Mouse (Mus musculus) gastrocnemius, adult 2 months (tissue): ENCODE results near the gene Glod4. TPM values are rescaled to one million over a fixed set of nuclear protein-coding genes. Genes with fewer than 3 reads are reported as not detected.

Experiments
- DNase-seq: peaks from one replicate; pipeline ENCODE4 v3.0.0; 2022
- H3K27ac ChIP-seq: fragments of 200-600 bp; 2 replicates; pipeline ENCODE4 v1.8.1; 2022; ENCODE audit warnings: mild to moderate bottlenecking
- H3K4me3 ChIP-seq: fragments of 200-600 bp; 2 replicates; pipeline ENCODE4 v1.8.1; 2022; ENCODE audit warnings: mild to moderate bottlenecking, moderate library complexity
- CTCF ChIP-seq: fragments of 200-600 bp; IDR thresholded peaks from 2 replicates; pipeline ENCODE4 v1.8.1; 2022; ENCODE audit warnings: antibody characterized with exemption, mild to moderate bottlenecking, moderate library complexity
- intact Hi-C: fragments of 180-260 bp; cut with DNase I; formaldehyde crosslinking; loops from one replicate; pipeline ENCODE4 v1.15.1; 2025
- total RNA-seq, 2 experiments: library from RNA; stranded (reverse); gene quantifications; 2 replicates each; pipeline ENCODE4 v1.2.3; 2021

The Glod4 gene
- total RNA-seq, 2 experiments from 2014 or later = 21.9 to 24.2 TPM

- Histone ChIP-seq H3K27ac (peak overlapping the region; percentile 73), H3K4me3 (no peak overlapping the region)
- TF ChIP-seq CTCF = no peak
- peak; percentile 58 for DNase-seq
- intact Hi-C loops = no loop called here
Observed at GRCm38 (mm10) chr11:76255431-76256001, 12.0 kb upstream of the Glod4 start.

GRCm38 (mm10) chr11:76253918-76254264, 10.4 kb upstream of the Glod4 start:
- Histone ChIP-seq H3K27ac (peak overlapping the region; percentile 73), H3K4me3 (no peak overlapping the region)
- no peak for TF ChIP-seq CTCF
- no peak for DNase-seq
- intact Hi-C loops = loop anchor here (1.0 to 2.0 kb wide), 3 partner anchors 145 to 201 kb away; partner anchors contain the start of genes Nxn and Timm22

DNA sequence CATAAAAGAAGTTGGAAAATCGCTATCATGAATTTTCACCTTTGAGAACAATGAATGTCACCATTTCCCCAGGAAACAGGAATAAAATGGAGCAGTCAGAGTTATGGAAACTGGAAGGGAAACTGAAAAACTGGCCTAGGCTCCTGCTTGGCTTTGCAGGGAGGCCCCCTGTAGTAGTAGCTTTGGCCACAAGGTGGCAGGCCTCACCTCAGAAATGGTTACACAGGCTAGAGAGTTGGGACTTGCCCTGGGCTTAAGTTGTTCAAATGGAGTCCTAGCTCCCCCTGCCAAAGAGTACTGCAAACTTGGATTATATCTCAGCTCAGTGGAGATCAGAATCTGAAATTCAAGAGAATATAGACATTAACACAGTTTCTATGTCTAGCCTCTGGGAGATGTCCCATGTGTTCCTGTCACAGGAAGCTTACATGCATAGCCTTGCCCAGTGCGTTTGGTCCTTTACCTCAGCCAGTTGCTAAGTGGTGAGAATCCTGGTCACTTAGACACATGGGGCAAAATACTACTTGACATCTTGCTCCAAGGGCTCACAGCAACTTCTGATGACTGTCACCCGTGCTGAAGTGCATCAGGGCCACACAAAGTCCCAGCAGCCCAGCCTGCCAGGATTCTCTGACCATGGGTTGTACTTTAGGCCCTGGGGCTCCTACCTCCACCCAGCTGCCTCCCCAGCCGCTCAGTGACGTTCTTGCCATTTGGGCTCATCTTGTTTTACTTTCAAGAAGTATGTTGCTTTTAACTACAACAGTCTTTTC, 9.8 kb upstream of the Glod4 start:
- intact Hi-C loops = loop anchor here (1.0 to 2.0 kb wide), 3 partner anchors 146 to 201 kb away; partner anchors contain the start of genes Nxn and Timm22
- H3K4me3 ChIP-seq = no peak overlapping the region
- peak; percentile 90 for DNase-seq
- H3K27ac ChIP-seq = peak overlapping the region; percentile 73
- peak; percentile 96 for TF ChIP-seq CTCF

GRCm38 (mm10) chr11:76252036-76252435, 8.5 kb upstream of the Glod4 start:
- TF ChIP-seq CTCF = no peak
- DNase-seq = no peak
- intact Hi-C loops = loop anchor here (2.0 kb wide), 1 partner anchor 203 kb away; no protein-coding TSS in a partner anchor
- H3K4me3 ChIP-seq = no peak overlapping the region
- H3K27ac ChIP-seq = no peak overlapping the region

GRCm38 (mm10) chr11:76247239-76247638, 3.7 kb upstream of the Glod4 start:
- Histone ChIP-seq H3K27ac (no peak overlapping the region), H3K4me3 (no peak overlapping the region)
- no peak for DNase-seq
- intact Hi-C loops = no loop called here
- TF ChIP-seq CTCF = no peak

DNA sequence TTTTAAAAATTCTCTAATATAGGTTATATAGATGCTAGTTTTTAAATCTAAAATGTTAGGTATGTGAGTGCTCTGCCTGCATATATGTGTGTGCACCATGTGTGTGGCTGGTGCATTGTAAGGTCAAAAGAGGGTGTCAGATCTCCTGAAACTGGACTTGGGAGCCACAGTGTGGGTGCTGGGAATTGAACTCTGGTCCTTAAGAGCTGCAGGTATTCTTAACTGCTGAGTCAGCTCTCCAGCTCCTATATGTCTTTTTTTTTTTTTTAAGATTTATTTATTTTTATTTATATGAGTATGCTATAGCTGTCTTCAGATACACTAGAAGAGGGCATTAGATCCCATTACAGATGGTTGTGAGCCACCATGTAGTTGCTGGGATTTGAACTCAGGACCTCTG, 2.9 kb upstream of the Glod4 start:
- intact Hi-C loops = no loop called here
- no peak for DNase-seq
- H3K4me3 ChIP-seq = no peak overlapping the region
- no peak for TF ChIP-seq CTCF
- no peak overlapping the region for H3K27ac ChIP-seq

DNA sequence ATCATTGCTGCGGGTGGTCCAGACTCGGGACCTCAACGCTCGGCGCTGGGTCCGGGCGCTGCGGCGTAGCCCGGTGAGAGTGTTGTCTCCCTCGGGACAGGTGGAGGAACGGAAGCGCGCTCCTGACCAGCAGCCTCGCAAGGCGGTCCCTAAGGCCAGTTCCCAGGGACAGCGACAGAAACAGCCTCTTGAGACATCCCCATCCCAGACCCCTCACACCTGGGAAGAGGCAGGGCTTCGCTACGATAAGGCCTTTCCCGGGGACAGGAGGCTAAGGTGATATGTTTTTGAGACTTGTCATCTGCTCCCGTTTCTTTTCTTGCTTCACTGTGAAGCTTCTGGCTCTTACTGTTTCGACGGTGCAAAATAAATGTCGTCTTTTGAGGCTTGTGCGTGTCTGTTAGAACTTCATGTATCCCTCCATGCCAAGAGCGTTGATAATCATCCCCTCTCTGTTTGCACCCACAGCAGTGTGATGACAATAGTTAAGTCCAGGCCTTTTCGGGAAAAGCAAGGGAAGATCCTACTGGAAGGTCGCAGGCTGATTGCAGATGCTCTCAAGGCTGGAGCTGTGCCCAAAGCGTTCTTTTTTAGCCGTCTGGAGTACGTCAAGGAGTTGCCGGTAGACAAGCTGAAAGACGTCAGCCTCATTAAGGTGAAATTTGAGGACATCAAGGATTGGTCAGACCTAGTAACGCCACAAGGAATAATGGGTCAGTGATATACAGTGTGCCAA, 454 bp upstream of the Glod4 start:
- TF ChIP-seq CTCF = no peak
- intact Hi-C loops = no loop called here
- DNase-seq = no peak
- Histone ChIP-seq H3K27ac (peak overlapping the region; percentile 95), H3K4me3 (peak overlapping the region; percentile 99)

GRCm38 (mm10) chr11:76239750-76240149, 3.8 kb downstream of the Glod4 start:
- Histone ChIP-seq H3K27ac (no peak overlapping the region), H3K4me3 (no peak overlapping the region)
- TF ChIP-seq CTCF = no peak
- intact Hi-C loops = no loop called here
- no peak for DNase-seq

GRCm38 (mm10) chr11:76236136-76236535, 7.4 kb downstream of the Glod4 start:
- DNase-seq = no peak
- TF ChIP-seq CTCF = no peak
- H3K4me3 ChIP-seq = no peak overlapping the region
- H3K27ac ChIP-seq = no peak overlapping the region
- intact Hi-C loops = no loop called here

- intact Hi-C loops = no loop called here
- no peak for TF ChIP-seq CTCF
Observed at GRCm38 (mm10) chr11:76225051-76225450, 18.5 kb downstream of the Glod4 start.

DNA sequence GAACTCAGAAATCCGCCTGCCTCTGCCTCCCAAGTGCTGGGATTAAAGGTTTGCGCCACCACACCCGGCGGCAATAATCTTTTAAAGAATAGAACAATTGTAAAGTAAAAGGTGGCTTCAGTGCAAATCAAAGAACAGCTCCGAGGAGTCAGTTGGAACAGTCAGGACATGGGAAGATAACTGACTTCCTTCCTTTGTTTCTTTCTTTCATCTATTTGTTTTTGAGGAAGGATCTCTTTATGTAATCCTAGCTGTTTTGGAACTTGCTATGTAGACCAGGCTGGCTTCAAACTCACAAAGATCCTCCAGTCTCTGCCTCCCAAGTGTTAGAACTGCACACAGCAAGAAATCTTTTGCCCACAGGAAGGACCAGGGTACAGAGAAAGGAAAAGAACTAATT, 18.9 kb downstream of the Glod4 start:
- intact Hi-C loops = no loop called here

More at GRCm38 (mm10) chr11:76225051-76225450, 18.5 kb downstream of the Glod4 start:
- no peak for DNase-seq
- Histone ChIP-seq H3K4me3 (no peak overlapping the region), H3K27ac (no peak overlapping the region)

GRCm38 (mm10) chr11:76217390-76217800, 26.1 kb downstream of the Glod4 start, which contains the start of the genes Dbil5 and Gemin4:
Dbil5 (plus strand) TSS chr11:76217608.
Gemin4 (minus strand) TSS chr11:76217664.
- intact Hi-C loops = loop anchor here (2.0 to 5.0 kb wide), 2 partner anchors 37 to 130 kb away; no protein-coding TSS in a partner anchor
- peak within 1 kb of the TSS; percentile 92 for H3K27ac ChIP-seq
- TF ChIP-seq CTCF = peak; percentile 96
- peak; percentile 98 for DNase-seq
- peak within 1 kb of the TSS; percentile 80 for H3K4me3 ChIP-seq

More for the DNA sequence above, 18.9 kb downstream of the Glod4 start:
- H3K4me3 ChIP-seq = no peak overlapping the region
- H3K27ac ChIP-seq = no peak overlapping the region
- DNase-seq = no peak
- TF ChIP-seq CTCF = no peak
